12 mouse cellular contexts compared by ENCODE assay signal in genomic region chr7:128689347-128689746, GRCm38 (mm10). TPM values are rescaled to one million over a fixed set of nuclear protein-coding genes. Genes with fewer than 3 reads are reported as not detected.
DNase-seq lines count a peak whose midpoint lies in the region; ATAC-seq lines count a peak whose summit lies in the region.
"Had no signal": no experiment of that assay in that cellular context is flagged by ENCODE, and none has a peak within 500 bp of the region (broad histone marks: within the 10 kb centered on the region; RNA-seq: fewer than 3 reads in every experiment).

No protein-coding gene starts in this region.

- peak overlapping the region; percentile 88 for H3K27ac ChIP-seq in hindbrain, embryonic 13.5 days
- peak overlapping the region; percentile 96 for H3K27ac ChIP-seq in neural tube, embryonic 13.5 days (replicated peaks)
- H3K27ac ChIP-seq: embryonic facial prominence, embryonic 15.5 days; kidney, postnatal 0 days; stomach, embryonic 15.5 days had no signal

- peaks cover 8% of the 10 kb centered on the region; the same call in 1 of the 2 replicates for H3K9me3 ChIP-seq in hindbrain, embryonic 13.5 days
- peaks cover 27% of the 10 kb centered on the region for H3K9me3 ChIP-seq in neural tube, embryonic 13.5 days
- H3K9me3 ChIP-seq: stomach, embryonic 15.5 days had no signal

- no peaks in the 10 kb centered on the region for H3K27me3 ChIP-seq in hindbrain, embryonic 13.5 days
- no peaks in the 10 kb centered on the region for H3K27me3 ChIP-seq in neural tube, embryonic 13.5 days
- H3K27me3 ChIP-seq: embryonic facial prominence, embryonic 15.5 days; stomach, embryonic 15.5 days had no signal

- H3K9ac ChIP-seq in hindbrain, embryonic 13.5 days = peak overlapping the region; percentile 80
- H3K9ac ChIP-seq in neural tube, embryonic 13.5 days = peak overlapping the region; percentile 68
- H3K9ac ChIP-seq: embryonic facial prominence, embryonic 15.5 days; stomach, embryonic 15.5 days had no signal

- DNase-seq in cerebellum, adult 18-20 months = peak; percentile 45 to 58
- peak; percentile 32 to 37 for DNase-seq in cerebellum, postnatal 36 days
- no peak for DNase-seq in frontal cortex, postnatal 36 days (ENCODE audit: low spot score in 2 of 2)
- no peak for DNase-seq in heart, adult 9 months (ENCODE audit: low spot score in 2 of 2)
- no peak for DNase-seq in lung, postnatal 36 days
- DNase-seq: lung, adult 2 months; right cerebral cortex, postnatal 14 days had no signal

- no peak for ATAC-seq in hindbrain, embryonic 13.5 days (ENCODE audit: low FRiP score)
- no peak for ATAC-seq in neural tube, embryonic 13.5 days (ENCODE audit: low read depth)

- WGBS in hindbrain, embryonic 13.5 days = 63% methylated on average over 8 of the region's 8 CpGs
- 54% methylated on average over 8 of the region's 8 CpGs for WGBS in neural tube, embryonic 13.5 days

- peak overlapping the region; percentile 51 for H3K4me3 ChIP-seq in hindbrain, embryonic 13.5 days
- peak overlapping the region; percentile 50 for H3K4me3 ChIP-seq in neural tube, embryonic 13.5 days
- H3K4me3 ChIP-seq: embryonic facial prominence, embryonic 15.5 days; stomach, embryonic 15.5 days had no signal

- peaks cover 22% of the 10 kb centered on the region for H3K4me1 ChIP-seq in hindbrain, embryonic 13.5 days (replicated peaks)
- peaks cover 25% of the 10 kb centered on the region for H3K4me1 ChIP-seq in neural tube, embryonic 13.5 days (replicated peaks)
- H3K4me1 ChIP-seq: embryonic facial prominence, embryonic 15.5 days; stomach, embryonic 15.5 days had no signal

- H3K4me2 ChIP-seq in hindbrain, embryonic 13.5 days = peak overlapping the region; percentile 58
- peak overlapping the region; percentile 55 for H3K4me2 ChIP-seq in neural tube, embryonic 13.5 days
- H3K4me2 ChIP-seq: embryonic facial prominence, embryonic 15.5 days; stomach, embryonic 15.5 days had no signal

- peaks cover 67% of the 10 kb centered on the region for H3K36me3 ChIP-seq in hindbrain, embryonic 13.5 days
- peaks cover 61% of the 10 kb centered on the region for H3K36me3 ChIP-seq in neural tube, embryonic 13.5 days

RNA-seq across cellular contexts. Expression of gene Mcmbp, which starts 50.9 kb away (rescaled TPM):
- 53.8 and 57.1 TPM in 2 replicates for polyA plus RNA-seq in hindbrain, embryonic 13.5 days (2015; fragmentation: Nextera tagmentation; extraction: Ambion mirVana)
- polyA plus RNA-seq in neural tube, embryonic 13.5 days (2015; fragmentation: Nextera tagmentation; extraction: Ambion mirVana) = 50.0 and 52.8 TPM in 2 replicates

RNA-seq across cellular contexts. Expression of gene Sec23ip, which starts 55.4 kb away (rescaled TPM):
- polyA plus RNA-seq in hindbrain, embryonic 13.5 days (2015; fragmentation: Nextera tagmentation; extraction: Ambion mirVana) = 42.5 and 44.0 TPM in 2 replicates
- polyA plus RNA-seq in neural tube, embryonic 13.5 days (2015; fragmentation: Nextera tagmentation; extraction: Ambion mirVana) = 37.8 and 42.4 TPM in 2 replicates

Comparison
In these comparisons a context has a peak if more than half of its experiments do, and no peak if none do; other contexts are left out.
1. DNase-seq: peak in cerebellum, adult 18-20 months (2 of 2) and cerebellum, postnatal 36 days (2 of 2); none in frontal cortex, postnatal 36 days (0 of 2), heart, adult 9 months (0 of 2) and lung, postnatal 36 days (single experiment).